Mouse (Mus musculus): ENCODE measurements at regions not wholly inside any gene's neighbourhood (a gene's known extent, or its start where the extent isn't known, plus 50 kb on each side); places are given as distances from the start of the nearest gene placed in this dataset.
A peak's percentile ranks its signal among the peaks of the same experiment; 100 is the strongest.

- Histone ChIP-seq H3K4me1 (replicated peaks; ENCODE audit: control insufficient read depth, insufficient read depth, low read length) (no peaks in the 10 kb centered on the region), H3K27me3 (replicated peaks; ENCODE audit: control insufficient read depth, insufficient read depth, low read length) (no peaks in the 10 kb centered on the region), H3K27ac (ENCODE audit: low read depth, low read length) (no peak overlapping the region), H3K36me3 (ENCODE audit: control insufficient read depth, insufficient read depth, low read length) (no peaks in the 10 kb centered on the region), H3K9me3 (ENCODE audit: control insufficient read depth, low read length) (no peaks in the 10 kb centered on the region), H3K4me3 (ENCODE audit: low read depth, low read length) (no peak overlapping the region), H3K9ac (ENCODE audit: low read depth, low read length) (no peak overlapping the region), H3K4me2 (no peak overlapping the region)
- ATAC-seq (replicated peaks; ENCODE audit: low FRiP score) (no peak), DNase-seq (ENCODE audit: low spot score) (no peak)
- 68% methylated on average over 12 of the region's 12 CpGs for WGBS
These were observed 222.5 kb downstream of the Ptpru start for GRCm38 (mm10) chr4:131615587-131615986.

DNA sequence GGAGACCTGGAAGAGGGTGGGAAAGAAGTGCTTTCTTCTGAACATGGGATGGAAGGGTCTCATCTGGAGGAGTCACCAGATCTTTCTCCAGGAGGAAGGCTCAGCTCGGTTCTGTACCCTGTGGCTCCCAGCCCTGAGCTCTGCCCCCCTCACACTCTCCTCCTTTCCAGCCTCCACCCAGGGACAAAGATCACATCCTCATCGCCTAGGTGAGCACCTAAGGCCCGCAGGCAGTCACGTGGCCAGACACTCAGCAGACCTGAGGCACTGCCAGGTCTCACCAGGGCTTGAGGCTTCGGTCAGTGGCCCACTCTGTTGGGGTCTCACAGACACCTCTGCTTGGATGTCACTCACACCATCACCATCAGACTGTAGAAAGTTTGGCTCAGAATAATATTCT, 200.0 kb downstream of the Ptpru start:
- WGBS: 53% methylated on average over 5 of the region's 5 CpGs
- ATAC-seq (replicated peaks; ENCODE audit: low FRiP score) (no peak), DNase-seq (ENCODE audit: low spot score) (no peak)
- Histone ChIP-seq H3K9ac (ENCODE audit: low read depth, low read length) (no peak overlapping the region), H3K36me3 (ENCODE audit: control insufficient read depth, insufficient read depth, low read length) (no peaks in the 10 kb centered on the region), H3K4me2 (no peak overlapping the region), H3K4me3 (ENCODE audit: low read depth, low read length) (no peak overlapping the region), H3K4me1 (replicated peaks; ENCODE audit: control insufficient read depth, insufficient read depth, low read length) (no peaks in the 10 kb centered on the region), H3K9me3 (ENCODE audit: control insufficient read depth, low read length) (no peaks in the 10 kb centered on the region), H3K27me3 (replicated peaks; ENCODE audit: control insufficient read depth, insufficient read depth, low read length) (no peaks in the 10 kb centered on the region), H3K27ac (ENCODE audit: low read depth, low read length) (no peak overlapping the region)

DNA sequence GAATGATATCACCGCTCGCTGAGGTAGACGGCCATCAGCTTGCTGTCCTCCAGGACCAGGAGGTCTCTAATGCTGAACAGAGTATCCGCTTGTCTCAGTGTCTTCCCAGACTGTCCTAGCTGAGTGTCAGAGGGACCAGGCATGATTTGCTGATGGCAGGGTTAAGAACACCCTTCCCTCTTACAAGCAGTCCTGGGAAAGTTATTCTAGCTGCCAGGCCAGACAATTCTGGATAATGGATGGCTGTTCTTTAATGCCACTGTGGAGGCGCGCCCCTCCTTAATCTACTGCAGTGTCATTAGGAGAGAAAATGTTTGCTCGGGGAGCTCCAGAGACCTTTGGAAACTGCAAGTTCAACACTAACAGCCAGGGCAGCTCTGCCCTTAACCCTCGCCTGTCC, 182.1 kb downstream of the Ptpru start:
- Histone ChIP-seq H3K9me3 (ENCODE audit: control insufficient read depth, low read length) (no peaks in the 10 kb centered on the region), H3K4me2 (no peak overlapping the region), H3K4me1 (replicated peaks; ENCODE audit: control insufficient read depth, insufficient read depth, low read length) (no peaks in the 10 kb centered on the region), H3K36me3 (ENCODE audit: control insufficient read depth, insufficient read depth, low read length) (no peaks in the 10 kb centered on the region), H3K27ac (ENCODE audit: low read depth, low read length) (no peak overlapping the region), H3K4me3 (ENCODE audit: low read depth, low read length) (no peak overlapping the region), H3K27me3 (replicated peaks; ENCODE audit: control insufficient read depth, insufficient read depth, low read length) (no peaks in the 10 kb centered on the region), H3K9ac (ENCODE audit: low read depth, low read length) (no peak overlapping the region)
- ATAC-seq (replicated peaks; ENCODE audit: low FRiP score) (no peak), DNase-seq (ENCODE audit: low spot score) (no peak)
- WGBS: 54% methylated on average over 8 of the region's 8 CpGs

- Histone ChIP-seq H3K36me3 (ENCODE audit: control insufficient read depth, insufficient read depth, low read length) (no peaks in the 10 kb centered on the region), H3K9ac (ENCODE audit: low read depth, low read length) (no peak overlapping the region), H3K4me2 (no peak overlapping the region), H3K27me3 (replicated peaks; ENCODE audit: control insufficient read depth, insufficient read depth, low read length) (no peaks in the 10 kb centered on the region), H3K4me1 (replicated peaks; ENCODE audit: control insufficient read depth, insufficient read depth, low read length) (no peaks in the 10 kb centered on the region), H3K27ac (ENCODE audit: low read depth, low read length) (no peak overlapping the region), H3K9me3 (ENCODE audit: control insufficient read depth, low read length) (no peaks in the 10 kb centered on the region), H3K4me3 (ENCODE audit: low read depth, low read length) (no peak overlapping the region)
- 33% methylated on average over 10 of the region's 10 CpGs for WGBS
- DNase-seq (ENCODE audit: low spot score): peak; percentile 37
- no peak for ATAC-seq (replicated peaks; ENCODE audit: low FRiP score)
These were observed 180.2 kb downstream of the Ptpru start for GRCm38 (mm10) chr4:131657922-131658321.

GRCm38 (mm10) chr4:131660931-131661330, 177.2 kb downstream of the Ptpru start:
- Histone ChIP-seq H3K36me3 (ENCODE audit: control insufficient read depth, insufficient read depth, low read length) (no peaks in the 10 kb centered on the region), H3K9me3 (ENCODE audit: control insufficient read depth, low read length) (no peaks in the 10 kb centered on the region), H3K27me3 (replicated peaks; ENCODE audit: control insufficient read depth, insufficient read depth, low read length) (no peaks in the 10 kb centered on the region), H3K4me3 (ENCODE audit: low read depth, low read length) (no peak overlapping the region), H3K4me2 (no peak overlapping the region), H3K27ac (ENCODE audit: low read depth, low read length) (no peak overlapping the region), H3K9ac (ENCODE audit: low read depth, low read length) (no peak overlapping the region), H3K4me1 (replicated peaks; ENCODE audit: control insufficient read depth, insufficient read depth, low read length) (no peaks in the 10 kb centered on the region)
- DNase-seq (ENCODE audit: low spot score): no peak
- 64% methylated on average over 2 of the region's 2 CpGs for WGBS
- no peak for ATAC-seq (replicated peaks; ENCODE audit: low FRiP score)

DNA sequence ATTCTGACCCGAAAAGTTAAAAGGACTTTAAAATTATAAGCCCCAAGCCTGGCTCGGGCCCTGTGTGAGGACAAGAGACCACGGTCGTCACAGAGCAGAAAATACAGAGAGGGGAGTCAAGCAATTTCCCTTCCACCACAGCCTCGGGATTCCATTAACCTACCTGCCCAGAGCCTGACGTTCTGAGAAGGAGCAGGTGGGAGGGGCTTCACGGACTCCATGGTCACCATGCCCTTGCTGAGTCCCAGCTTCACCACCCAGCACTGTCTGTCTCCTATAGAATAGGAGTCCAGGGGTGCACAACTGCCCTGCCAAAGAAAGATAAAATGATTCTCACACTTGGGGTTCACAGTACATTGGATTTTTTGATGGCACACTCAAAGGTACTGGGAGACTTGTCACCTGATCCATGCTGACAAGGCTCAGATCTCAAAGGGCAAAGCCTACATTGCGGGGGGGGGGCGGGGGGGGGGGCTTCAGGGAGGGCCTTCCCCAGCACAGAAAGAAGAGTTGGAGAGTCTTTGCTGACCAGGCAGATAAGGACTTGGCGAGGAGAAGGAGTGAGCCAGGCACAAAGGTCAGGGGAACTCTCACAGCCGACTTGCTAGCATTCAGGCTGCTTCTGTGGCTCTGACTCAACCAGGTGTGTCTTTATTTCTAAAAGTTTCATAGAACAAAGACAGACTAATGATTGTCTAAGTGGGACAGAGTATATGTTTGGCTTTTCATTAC, 166.1 kb downstream of the Ptpru start:
- DNase-seq (ENCODE audit: low spot score) (no peak), ATAC-seq (replicated peaks; ENCODE audit: low FRiP score) (no peak)
- no peaks in the 10 kb centered on the region for H3K4me1 ChIP-seq (replicated peaks; ENCODE audit: control insufficient read depth, insufficient read depth, low read length)
- 46% methylated on average over 11 of the region's 11 CpGs for WGBS
- no peak overlapping the region for H3K9ac ChIP-seq (ENCODE audit: low read depth, low read length)
- H3K27me3 ChIP-seq (replicated peaks; ENCODE audit: control insufficient read depth, insufficient read depth, low read length): no peaks in the 10 kb centered on the region
- no peak overlapping the region for H3K4me2 ChIP-seq
- no peak overlapping the region for H3K4me3 ChIP-seq (ENCODE audit: low read depth, low read length)
- no peak overlapping the region for H3K27ac ChIP-seq (ENCODE audit: low read depth, low read length)
- no peaks in the 10 kb centered on the region for H3K9me3 ChIP-seq (ENCODE audit: control insufficient read depth, low read length)
- H3K36me3 ChIP-seq (ENCODE audit: control insufficient read depth, insufficient read depth, low read length): no peaks in the 10 kb centered on the region

- Histone ChIP-seq H3K4me1 (replicated peaks; ENCODE audit: control insufficient read depth, insufficient read depth, low read length) (no peaks in the 10 kb centered on the region), H3K4me3 (ENCODE audit: low read depth, low read length) (no peak overlapping the region), H3K9me3 (ENCODE audit: control insufficient read depth, low read length) (no peaks in the 10 kb centered on the region), H3K36me3 (ENCODE audit: control insufficient read depth, insufficient read depth, low read length) (no peaks in the 10 kb centered on the region), H3K4me2 (no peak overlapping the region), H3K9ac (ENCODE audit: low read depth, low read length) (no peak overlapping the region), H3K27ac (ENCODE audit: low read depth, low read length) (no peak overlapping the region), H3K27me3 (replicated peaks; ENCODE audit: control insufficient read depth, insufficient read depth, low read length) (no peaks in the 10 kb centered on the region)
- DNase-seq (ENCODE audit: low spot score) (no peak), ATAC-seq (replicated peaks; ENCODE audit: low FRiP score) (no peak)
- 75% methylated on average over 7 of the region's 7 CpGs for WGBS
These were observed 160.1 kb downstream of the Ptpru start for GRCm38 (mm10) chr4:131677966-131678365.

DNA sequence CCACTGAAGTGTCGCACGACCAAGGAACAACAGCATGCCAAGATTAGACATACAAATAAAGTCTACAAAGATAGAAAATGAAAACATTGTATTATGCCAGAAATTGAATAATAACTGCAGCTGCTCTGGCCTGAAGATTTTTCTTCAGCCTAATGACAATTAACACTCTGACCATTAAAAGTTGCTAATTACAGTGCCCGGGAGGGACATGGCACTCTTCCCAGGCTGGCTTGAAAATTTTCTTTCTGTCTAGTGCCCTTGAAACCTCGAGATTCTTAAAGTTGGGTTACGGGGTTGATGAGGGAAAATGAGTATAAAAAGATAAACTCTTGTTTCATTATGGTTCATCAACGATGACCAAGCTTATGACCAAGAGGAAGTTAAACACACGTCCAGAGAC, 154.9 kb downstream of the Ptpru start:
- WGBS: 65% methylated on average over 7 of the region's 7 CpGs
- Histone ChIP-seq H3K27me3 (replicated peaks; ENCODE audit: control insufficient read depth, insufficient read depth, low read length) (no peaks in the 10 kb centered on the region), H3K9me3 (ENCODE audit: control insufficient read depth, low read length) (no peaks in the 10 kb centered on the region), H3K4me2 (no peak overlapping the region), H3K9ac (ENCODE audit: low read depth, low read length) (no peak overlapping the region), H3K4me1 (replicated peaks; ENCODE audit: control insufficient read depth, insufficient read depth, low read length) (no peaks in the 10 kb centered on the region), H3K36me3 (ENCODE audit: control insufficient read depth, insufficient read depth, low read length) (no peaks in the 10 kb centered on the region), H3K27ac (ENCODE audit: low read depth, low read length) (no peak overlapping the region), H3K4me3 (ENCODE audit: low read depth, low read length) (no peak overlapping the region)
- no peak for ATAC-seq (replicated peaks; ENCODE audit: low FRiP score)
- no peak for DNase-seq (ENCODE audit: low spot score)

GRCm38 (mm10) chr4:131685544-131685943, 152.5 kb downstream of the Ptpru start:
- no peak overlapping the region for H3K4me3 ChIP-seq (ENCODE audit: low read depth, low read length)
- H3K36me3 ChIP-seq (ENCODE audit: control insufficient read depth, insufficient read depth, low read length): no peaks in the 10 kb centered on the region
- ATAC-seq (replicated peaks; ENCODE audit: low FRiP score) (no peak), DNase-seq (ENCODE audit: low spot score) (no peak)
- no peaks in the 10 kb centered on the region for H3K9me3 ChIP-seq (ENCODE audit: control insufficient read depth, low read length)
- H3K27me3 ChIP-seq (replicated peaks; ENCODE audit: control insufficient read depth, insufficient read depth, low read length): no peaks in the 10 kb centered on the region
- H3K4me1 ChIP-seq (replicated peaks; ENCODE audit: control insufficient read depth, insufficient read depth, low read length): no peaks in the 10 kb centered on the region
- no peak overlapping the region for H3K4me2 ChIP-seq
- H3K9ac ChIP-seq (ENCODE audit: low read depth, low read length): no peak overlapping the region
- 93% methylated on average over 4 of the region's 4 CpGs for WGBS
- no peak overlapping the region for H3K27ac ChIP-seq (ENCODE audit: low read depth, low read length)
